ENCODE assay signal across 8 mouse cellular contexts in genomic region chr9:112118411-112119105, GRCm38 (mm10).
DNase-seq lines count a peak whose midpoint lies in the region; ATAC-seq and TF ChIP-seq lines count a peak whose summit lies in the region.

No protein-coding gene starts in this region.

- WGBS in heart, embryonic 12.5 days = 1% methylated on average over 22 of the region's 22 CpGs
- WGBS in thymus, adult 2 months = 90% methylated on average over 22 of the region's 22 CpGs

- no peak for TF ChIP-seq POLR2A in thymus, adult 2 months (IDR thresholded peaks at IDR 0.05; ENCODE audit: control insufficient read depth, extremely low read depth, insufficient read depth, low read length, poor library complexity)

- ATAC-seq in heart, embryonic 12.5 days (ENCODE audit: insufficient number of reproducible peaks, low FRiP score) = peak; percentile 53; the same call in 1 of the 2 replicates

- peak overlapping the region; percentile 75 for H3K4me2 ChIP-seq in heart, embryonic 12.5 days

- H3K36me3 ChIP-seq in heart, embryonic 12.5 days = no peaks in the 10 kb centered on the region
- H3K36me3 ChIP-seq in thymus, adult 2 months (ENCODE audit: control insufficient read depth, insufficient read depth, low read length) = peaks cover 92% of the 10 kb centered on the region

- TF ChIP-seq CTCF in left cerebral cortex, adult 2 months (IDR thresholded peaks at IDR 0.05) = no peak
- no peak for TF ChIP-seq CTCF in thymus, adult 2 months (IDR thresholded peaks at IDR 0.05; ENCODE audit: borderline replicate concordance, control insufficient read depth, extremely low read depth, insufficient read depth, low read length, poor library complexity)

- peak in 1 of 2 experiments; percentile 49 for DNase-seq in left cerebral cortex, adult 2 months (ENCODE audit: extremely low spot score in 1 of 2, low spot score in 2 of 2)
- DNase-seq in left cerebral cortex, adult 8-10 months (ENCODE audit: low spot score in 2 of 2) = no peak
- peak; percentile 56 to 64 for DNase-seq in cerebellum, postnatal 10 days
- DNase-seq in left cerebral cortex, postnatal 14 days (ENCODE audit: low spot score in 2 of 2) = peak; percentile 65 to 68
- peak; percentile 68 to 69 for DNase-seq in right cerebral cortex, adult 2 months (ENCODE audit: low spot score in 2 of 2)
- no peak for DNase-seq in thymus, adult 2 months
- DNase-seq in ovary, adult 18-20 months (ENCODE audit: low spot score) = no peak

- peak overlapping the region; percentile 38; the same call in 1 of the 2 replicates for H3K9ac ChIP-seq in heart, embryonic 12.5 days

- intact Hi-C loops in left cerebral cortex, adult 2 months (cut with DNase I) = no loop called here
- intact Hi-C loops in left cerebral cortex, postnatal 14 days (cut with DNase I) = no loop called here

- 0 out of 2 replicates have a peak overlapping the region, but pooled peaks have one; percentile 13 for H3K4me3 ChIP-seq in left cerebral cortex, adult 2 months
- peak overlapping the region; percentile 39 for H3K4me3 ChIP-seq in heart, embryonic 12.5 days
- no peak overlapping the region for H3K4me3 ChIP-seq in thymus, adult 2 months (ENCODE audit: control insufficient read depth, insufficient read depth, low read length)

- peaks cover 13% of the 10 kb centered on the region for H3K4me1 ChIP-seq in heart, embryonic 12.5 days (replicated peaks)
- no peaks in the 10 kb centered on the region for H3K4me1 ChIP-seq in thymus, adult 2 months (replicated peaks; ENCODE audit: control insufficient read depth, insufficient read depth, low read length)

- peak overlapping the region; percentile 60 for H3K27ac ChIP-seq in left cerebral cortex, adult 2 months
- peak overlapping the region; percentile 52 for H3K27ac ChIP-seq in heart, embryonic 12.5 days (ENCODE audit: poor library complexity, severe bottlenecking)
- no peak overlapping the region for H3K27ac ChIP-seq in thymus, adult 2 months (ENCODE audit: control insufficient read depth, insufficient read depth, low read length)

- H3K9me3 ChIP-seq in heart, embryonic 12.5 days (replicated peaks) = no peaks in the 10 kb centered on the region

- H3K27me3 ChIP-seq in heart, embryonic 12.5 days (replicated peaks) = 0 out of 2 replicates have a peak, but pooled peaks cover 6% of the 10 kb centered on the region
- no peaks in the 10 kb centered on the region for H3K27me3 ChIP-seq in thymus, adult 2 months (ENCODE audit: control insufficient read depth, insufficient read depth, low read length)

Comparison
In these comparisons a context has a peak if more than half of its experiments do, and no peak if none do; other contexts are left out.
1. DNase-seq: peak in cerebellum, postnatal 10 days (2 of 2), left cerebral cortex, postnatal 14 days (2 of 2) and right cerebral cortex, adult 2 months (2 of 2); none in left cerebral cortex, adult 8-10 months (0 of 2), thymus, adult 2 months (single experiment) and ovary, adult 18-20 months (single experiment).